Mouse (Mus musculus): ENCODE results near the gene Vmn1r185.
A peak's percentile ranks its signal among the peaks of the same experiment; 100 is the strongest.
"Not testable (repeated sequence)": the region's sequence is repeated elsewhere in the genome, so short reads cannot be mapped to it uniquely, and the experiment has no call there.

Gene Vmn1r185

GRCm38 (mm10) chr7:26618364-26618763, at the start of gene Vmn1r185:
Vmn1r185 (minus strand) TSS chr7:26618464.
- not testable (repeated sequence) for DNase-seq (ENCODE audit: low read depth, low spot score)

- peak; percentile 61 for DNase-seq (ENCODE audit: low read depth, low spot score)
These were observed 49.2 kb upstream of the Vmn1r185 start for GRCm38 (mm10) chr7:26667466-26667865.

GRCm38 (mm10) chr7:26666011-26666410, 47.7 kb upstream of the Vmn1r185 start:
- peak; percentile 76 for DNase-seq (ENCODE audit: low read depth, low spot score)

- DNase-seq (ENCODE audit: low read depth, low spot score) = no peak
These were observed 28.5 kb downstream of the Vmn1r185 start for GRCm38 (mm10) chr7:26589774-26590173.

GRCm38 (mm10) chr7:26589077-26589476, 29.2 kb downstream of the Vmn1r185 start:
- DNase-seq (ENCODE audit: low read depth, low spot score) = no peak

All from R1 (cell line).